Mouse (Mus musculus): ENCODE data around the gene Bcl2.

DNA sequence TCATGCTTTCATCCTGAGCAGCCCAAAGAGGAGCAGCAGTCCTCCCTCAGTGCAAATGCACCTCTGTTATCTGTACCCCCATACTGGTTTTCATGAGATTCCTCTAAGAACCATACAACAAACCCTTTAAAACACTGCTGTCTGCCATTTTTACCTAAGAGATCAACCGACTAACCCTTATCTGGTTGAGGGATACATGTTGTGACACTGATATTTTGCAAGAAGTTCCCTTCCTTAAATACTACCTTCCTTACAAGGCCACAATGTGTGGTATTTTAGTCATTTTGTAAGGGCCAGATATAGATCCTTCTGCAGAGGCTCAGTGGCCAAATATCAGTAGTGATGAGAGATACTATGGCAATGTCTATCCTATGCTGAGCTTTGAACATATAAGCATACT, 134.3 kb downstream of the Bcl2 start:
- TF ChIP-seq CTCF (IDR thresholded peaks at IDR 0.05) (no peak), POLR2A (IDR thresholded peaks at IDR 0.05; ENCODE audit: insufficient read depth, low read depth, low read length) (no peak), EP300 (IDR thresholded peaks at IDR 0.05; ENCODE audit: insufficient read depth, low read depth, low read length) (no peak)

Measured in heart, adult 2 months (tissue).